Mouse (Mus musculus) liver, embryonic 15.5 days (tissue): Measurements from ENCODE around the gene Camk2b. TPM values are rescaled to one million over a fixed set of nuclear protein-coding genes. Genes with fewer than 3 reads are reported as not detected.

Source experiments
- ATAC-seq: fragments of 200-750 bp; cut with Nextera tagmentation; 2 replicates; pipeline ENCODE4 v1.8.0; 2017; ENCODE audit warnings: moderate number of reproducible peaks, mild to moderate bottlenecking, moderate library complexity; ENCODE audit not compliant: insufficient read depth
- H3K27ac ChIP-seq: fragments of 300-500 bp; sonication (generic); replicated peaks from 2 replicates; pipeline ENCODE4 v1.5.1; 2015; ENCODE audit warnings: mild to moderate bottlenecking, inconsistent platforms
- H3K27me3 ChIP-seq: fragments of 300-500 bp; sonication (generic); 2 replicates; pipeline ENCODE4 v1.6.1; 2015; ENCODE audit warnings: mild to moderate bottlenecking, inconsistent platforms
- H3K36me3 ChIP-seq: fragments of 300-500 bp; sonication (generic); replicated peaks from 2 replicates; pipeline ENCODE4 v1.6.1; 2015; ENCODE audit warnings: moderate library complexity, mild to moderate bottlenecking, inconsistent platforms
- H3K4me1 ChIP-seq: fragments of 300-500 bp; sonication (generic); replicated peaks from 2 replicates; pipeline ENCODE4 v1.6.1; 2015; ENCODE audit warnings: inconsistent platforms
- H3K4me2 ChIP-seq: fragments of 300-500 bp; sonication (generic); 2 replicates; pipeline ENCODE4 v1.6.1; 2015; ENCODE audit warnings: moderate library complexity, mild to moderate bottlenecking, inconsistent platforms
- H3K4me3 ChIP-seq: fragments of 300-500 bp; sonication (generic); replicated peaks from 2 replicates; pipeline ENCODE4 v1.5.1; 2015; ENCODE audit warnings: mild to moderate bottlenecking, inconsistent platforms
- H3K9ac ChIP-seq: fragments of 300-500 bp; sonication (generic); 2 replicates; pipeline ENCODE4 v1.6.1; 2015; ENCODE audit warnings: moderate library complexity, mild to moderate bottlenecking, inconsistent platforms
- H3K9me3 ChIP-seq: fragments of 300-500 bp; sonication (generic); replicated peaks from 2 replicates; pipeline ENCODE4 v1.6.1; 2016; ENCODE audit warnings: inconsistent platforms
- WGBS: fragments of 180-500 bp; shearing (Covaris S2); methylation state at CpG from one replicate; pipeline ENCODE4 v1.1.7; 2015; ENCODE audit warnings: mixed read lengths; ENCODE audit not compliant: insufficient replicate concordance; 5-methylcytosine and 5-hydroxymethylcytosine counted together
- polyA plus RNA-seq: library from polyadenylated mRNA; unstranded; fragments of >200 nt; fragmentation: Nextera tagmentation; extraction: Ambion mirVana; gene quantifications from 2 replicates; pipeline ENCODE4 v1.2.1, GENCODE M21; 2015

Gene Camk2b
- polyA plus RNA-seq, 1 experiment from 2014 or later, result 1.1 TPM

- Histone ChIP-seq H3K4me3 (no peak overlapping the region), H3K27ac (no peak overlapping the region), H3K4me2 (no peak overlapping the region), H3K36me3 (no peaks in the 10 kb centered on the region), H3K27me3 (no peaks in the 10 kb centered on the region), H3K9ac (no peak overlapping the region), H3K9me3 (no peaks in the 10 kb centered on the region), H3K4me1 (no peaks in the 10 kb centered on the region)
- WGBS, result 46% methylated on average over 1 of the region's 1 CpGs
- ATAC-seq, result no peak
These were observed 135.6 kb downstream of the Camk2b start for GRCm38 (mm10) chr11:5930578-5930977.

DNA sequence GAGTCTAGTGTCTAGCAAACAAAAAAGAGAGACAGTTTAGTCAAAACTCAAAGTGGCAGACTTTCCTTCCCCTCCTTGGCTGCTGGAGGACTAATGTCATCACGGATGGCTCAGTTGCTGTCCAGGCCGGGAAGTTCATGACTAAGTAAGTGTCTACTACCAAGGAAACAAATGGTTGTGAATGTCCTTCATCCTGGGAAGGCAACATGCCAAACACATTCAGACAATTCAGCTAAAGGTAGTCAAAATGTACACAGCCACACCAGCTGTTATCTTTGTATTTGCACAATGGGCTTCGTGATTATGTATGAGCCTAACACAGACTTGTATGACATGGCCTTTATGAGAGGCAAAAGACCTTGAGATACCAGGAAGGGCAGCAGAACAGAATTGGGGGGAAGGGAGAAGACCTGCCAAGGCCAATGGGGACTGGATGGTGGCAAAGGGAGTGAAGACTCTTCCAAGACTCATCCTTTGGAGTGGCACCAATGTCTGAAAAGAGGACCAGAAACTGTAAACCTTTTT, 139.4 kb downstream of the Camk2b start:
- Histone ChIP-seq H3K9me3 (no peaks in the 10 kb centered on the region), H3K9ac (no peak overlapping the region), H3K4me3 (no peak overlapping the region), H3K4me2 (no peak overlapping the region), H3K27me3 (no peaks in the 10 kb centered on the region), H3K4me1 (no peaks in the 10 kb centered on the region), H3K27ac (no peak overlapping the region), H3K36me3 (no peaks in the 10 kb centered on the region)
- WGBS, result 52% methylated on average over 3 of the region's 3 CpGs
- ATAC-seq, result no peak

DNA sequence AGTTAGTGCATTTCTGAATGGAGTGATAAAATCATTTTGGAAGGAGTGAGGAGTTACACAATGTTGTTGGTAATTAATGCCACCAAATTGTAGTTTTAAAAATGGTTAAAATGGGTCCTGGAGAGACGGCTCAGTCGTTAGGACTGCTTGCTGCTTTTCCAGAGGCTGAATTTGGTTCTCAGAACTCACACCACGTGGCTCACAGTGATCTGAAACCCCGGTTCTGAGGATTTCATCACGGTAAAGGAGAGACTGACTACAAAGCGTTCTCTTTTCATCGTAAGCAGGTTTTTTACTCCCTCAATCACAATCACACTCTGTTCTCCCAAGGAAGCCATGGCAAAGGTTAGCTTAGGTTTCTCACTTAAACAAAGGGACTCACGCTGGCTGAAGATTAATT, 141.5 kb downstream of the Camk2b start:
- H3K36me3 ChIP-seq, result no peaks in the 10 kb centered on the region
- no peak overlapping the region for H3K27ac ChIP-seq
- no peak for ATAC-seq
- no peak overlapping the region for H3K4me2 ChIP-seq
- no peaks in the 10 kb centered on the region for H3K9me3 ChIP-seq
- no peak overlapping the region for H3K4me3 ChIP-seq
- H3K9ac ChIP-seq, result no peak overlapping the region
- H3K4me1 ChIP-seq, result peaks cover 9% of the 10 kb centered on the region; the same call in 1 of the 2 replicates
- WGBS, result 53% methylated on average over 8 of the region's 8 CpGs
- H3K27me3 ChIP-seq, result 0 out of 2 replicates have a peak, but pooled peaks cover 7% of the 10 kb centered on the region

- Histone ChIP-seq H3K4me3 (no peak overlapping the region), H3K9me3 (no peaks in the 10 kb centered on the region), H3K9ac (no peak overlapping the region), H3K36me3 (no peaks in the 10 kb centered on the region), H3K4me2 (peak overlapping the region; percentile 10; the same call in 1 of the 2 replicates), H3K4me1 (peaks cover 9% of the 10 kb centered on the region; the same call in 1 of the 2 replicates), H3K27me3 (0 out of 2 replicates have a peak, but pooled peaks cover 7% of the 10 kb centered on the region), H3K27ac (peak overlapping the region; percentile 45; the same call in 1 of the 2 replicates)
- 34% methylated on average over 17 of the region's 17 CpGs for WGBS
- ATAC-seq, result peak; percentile 62
These were observed 145.7 kb downstream of the Camk2b start for GRCm38 (mm10) chr11:5920323-5920960.

Other genes with a start within 250 kb of the Camk2b start
- gene Polm, start 228.3 kb downstream of the Camk2b start, polyA plus RNA-seq, result 1.9 and 2.2 TPM in 2 replicates
- gene Aebp1, start 204.4 kb downstream of the Camk2b start, polyA plus RNA-seq, result 7.0 and 8.2 TPM in 2 replicates
- 58.8 and 64.0 TPM in 2 replicates for gene Pold2, start 188.1 kb downstream of the Camk2b start, polyA plus RNA-seq
- 4.5 and 5.0 TPM in 2 replicates for gene Myl7, start 167.6 kb downstream of the Camk2b start, polyA plus RNA-seq
- gene Gck, start 116.3 kb downstream of the Camk2b start, polyA plus RNA-seq, result 0.41 and 0.59 TPM in 2 replicates
- gene Ykt6, start 110.7 kb downstream of the Camk2b start, polyA plus RNA-seq, result 18.8 and 19.7 TPM in 2 replicates
- 0.14 TPM in 1 of 2 replicates, not detected in the other for gene A730071L15Rik, start 133.7 kb upstream of the Camk2b start, polyA plus RNA-seq
- 12.3 and 13.0 TPM in 2 replicates for gene Nudcd3, start 134.1 kb upstream of the Camk2b start, polyA plus RNA-seq
- 0.06 and 0.13 TPM in 2 replicates for gene Npc1l1, start 163.8 kb upstream of the Camk2b start, polyA plus RNA-seq
- 44.0 and 44.1 TPM in 2 replicates for gene Ddx56, start 201.4 kb upstream of the Camk2b start, polyA plus RNA-seq
- gene Tmed4, start 208.5 kb upstream of the Camk2b start, polyA plus RNA-seq, result 39.8 and 41.4 TPM in 2 replicates
- gene Ogdh, start 225.3 kb upstream of the Camk2b start, polyA plus RNA-seq, result 89.7 and 97.6 TPM in 2 replicates